Mouse (Mus musculus) retina, postnatal 7 days (tissue): ENCODE data around the gene Kbtbd12.

ENCODE experiments used
- DNase-seq: peaks from one replicate; pipeline ENCODE4 v3.0.0-alpha.2; 2012; ENCODE audit warnings: low read depth, low spot score

The Kbtbd12 gene

GRCm38 (mm10) chr6:88549137-88549814, 88.5 kb downstream of the Kbtbd12 start:
- DNase-seq, result peak; percentile 38

- DNase-seq, result no peak
Measured at GRCm38 (mm10) chr6:88548405-88549049, 89.2 kb downstream of the Kbtbd12 start.

DNA sequence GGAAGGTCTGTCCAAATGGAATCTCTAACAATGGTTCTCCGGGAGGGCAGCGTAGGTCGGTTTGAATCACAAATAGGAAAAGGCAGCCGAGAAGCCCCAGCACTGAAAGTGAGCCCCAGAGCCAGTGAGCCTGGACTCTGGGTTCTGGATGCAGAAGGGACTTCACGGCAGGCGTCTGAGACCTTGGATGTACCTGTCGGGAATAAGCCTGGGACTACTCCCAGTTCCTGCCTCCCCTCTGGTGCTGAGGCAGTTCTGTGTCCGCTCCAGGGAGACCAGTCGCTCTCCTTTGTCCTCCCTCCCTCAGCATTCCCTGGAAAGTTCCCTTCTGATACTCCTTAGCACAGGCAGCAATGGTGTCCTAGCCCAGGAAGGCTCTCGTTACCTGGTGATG, 92.4 kb downstream of the Kbtbd12 start:
- no peak for DNase-seq

DNA sequence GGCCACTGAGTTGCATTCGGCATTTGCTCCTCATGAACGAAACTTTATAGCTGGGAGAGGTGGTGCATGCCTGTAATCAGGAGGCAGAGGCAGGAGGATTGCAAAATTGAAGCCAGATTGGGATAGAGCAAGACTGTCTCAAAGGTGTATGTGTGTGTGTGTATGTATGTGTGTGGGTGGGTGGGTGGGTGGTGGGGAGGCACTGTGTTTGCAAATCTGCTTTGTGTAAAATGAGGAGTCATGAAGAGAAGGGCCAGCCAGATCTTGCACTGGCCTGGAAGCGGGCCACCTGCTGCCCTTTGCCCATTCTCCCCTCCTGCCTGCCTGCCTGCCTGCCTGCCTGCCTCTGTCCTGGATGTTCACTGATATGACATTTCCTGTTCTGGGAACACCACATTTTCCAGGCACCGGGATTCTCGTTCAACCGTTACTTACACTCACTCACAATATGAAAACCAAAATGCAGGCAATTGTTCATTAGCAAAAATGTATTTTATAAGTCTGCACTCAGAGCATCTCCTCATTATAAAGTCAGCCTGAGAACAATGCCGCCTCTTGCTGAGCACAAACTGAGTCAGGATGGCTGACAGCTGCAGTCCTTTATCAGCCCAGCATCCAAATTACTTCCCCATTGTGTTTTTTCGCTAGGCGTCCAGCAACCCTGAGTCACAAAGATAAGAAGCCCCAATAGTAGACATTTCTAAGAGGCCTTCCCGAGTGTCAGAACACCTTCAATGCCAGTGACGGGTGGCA, 92.9 kb downstream of the Kbtbd12 start:
- DNase-seq, result no peak

GRCm38 (mm10) chr6:88544241-88544640, 93.5 kb downstream of the Kbtbd12 start:
- DNase-seq, result no peak

- DNase-seq, result no peak
Measured at GRCm38 (mm10) chr6:88540093-88540755, 97.5 kb downstream of the Kbtbd12 start.

- no peak for DNase-seq
Measured at GRCm38 (mm10) chr6:88530306-88530705, 107.4 kb downstream of the Kbtbd12 start.

DNA sequence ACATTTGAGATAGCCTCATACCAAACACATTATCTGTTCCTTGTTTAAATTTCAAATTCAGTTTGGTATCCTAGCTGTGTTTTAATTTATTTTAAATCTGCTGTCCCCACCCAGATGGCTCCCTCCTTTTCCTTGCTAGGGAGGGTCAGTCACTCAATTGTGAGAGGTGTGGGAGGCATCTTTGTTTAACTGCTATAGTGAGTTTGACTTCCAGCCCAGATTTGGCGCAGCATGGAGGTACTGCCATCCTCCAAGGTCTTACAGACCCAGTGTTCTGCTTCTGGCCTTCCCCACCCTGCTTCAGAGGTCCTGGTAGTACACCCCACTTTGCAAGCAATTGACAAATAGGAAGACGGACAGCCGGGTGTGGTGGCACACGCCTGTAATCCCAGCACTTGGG, 113.7 kb downstream of the Kbtbd12 start:
- no peak for DNase-seq

DNA sequence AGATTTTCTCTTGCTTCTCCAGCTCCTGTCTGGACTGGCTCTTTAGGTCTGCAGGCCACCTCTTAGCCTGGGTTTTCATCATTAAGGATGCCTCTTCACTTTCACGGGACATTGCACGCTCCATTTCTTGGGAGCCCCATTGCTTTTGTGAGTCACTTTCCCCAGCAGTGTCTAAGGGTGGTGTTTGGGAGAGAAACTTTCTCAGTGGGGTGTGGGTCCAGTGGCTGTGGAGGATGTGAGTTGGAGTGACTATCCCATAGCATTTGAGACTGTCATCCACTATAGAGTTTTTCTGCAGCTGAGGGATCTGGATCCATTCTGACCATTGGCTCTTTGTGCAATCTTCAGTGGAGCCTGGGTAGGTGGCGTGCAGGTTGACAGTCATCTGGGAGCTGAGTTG, 114.3 kb downstream of the Kbtbd12 start:
- no peak for DNase-seq

- DNase-seq, result no peak
Measured at GRCm38 (mm10) chr6:88523043-88523442, 114.7 kb downstream of the Kbtbd12 start.

DNA sequence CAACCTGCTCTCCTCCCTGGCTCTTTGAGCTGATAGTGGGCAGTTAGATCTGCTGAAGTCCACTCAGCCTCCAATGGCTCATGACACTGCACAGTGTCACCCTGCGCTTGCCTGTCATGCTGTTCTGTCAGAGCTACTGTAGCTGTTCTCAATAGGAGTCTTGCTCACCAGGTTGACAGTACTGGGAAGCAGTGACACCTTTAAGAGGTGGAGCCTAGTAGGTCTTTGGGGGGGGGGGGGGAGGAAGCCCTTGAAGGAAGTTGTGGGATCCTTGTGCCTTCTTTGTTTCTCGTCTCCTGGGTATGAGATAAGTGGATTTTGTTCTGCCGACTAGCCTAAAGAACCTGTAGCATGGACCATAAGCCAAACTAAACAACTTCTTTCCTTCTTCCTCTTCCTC, 115.1 kb downstream of the Kbtbd12 start:
- no peak for DNase-seq

DNA sequence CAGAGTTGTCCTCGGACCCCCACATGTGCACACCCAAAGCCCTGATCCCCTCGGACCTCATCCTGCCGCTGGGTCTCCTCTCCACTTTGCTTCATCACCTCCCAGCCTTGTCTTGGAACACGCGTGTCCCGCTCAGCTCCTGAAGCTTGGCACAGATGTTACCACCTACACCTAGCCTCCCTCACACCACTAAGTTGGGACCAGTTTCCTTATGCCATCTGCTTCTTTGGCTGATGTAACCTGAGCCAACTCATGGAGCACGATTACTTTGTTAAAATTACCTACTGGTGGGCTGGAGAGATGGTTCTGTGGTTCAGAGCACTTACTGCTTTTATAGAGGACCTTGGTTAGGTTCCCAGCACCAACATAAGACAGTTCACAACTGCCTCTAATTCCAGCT, 115.9 kb downstream of the Kbtbd12 start:
- no peak for DNase-seq

GRCm38 (mm10) chr6:88518404-88519263, 119.1 kb downstream of the Kbtbd12 start, which contains the start of gene Sec61a1:
Gene Sec61a1, minus strand, starts transcription at chr6:88518905.
- peak; percentile 87 for DNase-seq

DNA sequence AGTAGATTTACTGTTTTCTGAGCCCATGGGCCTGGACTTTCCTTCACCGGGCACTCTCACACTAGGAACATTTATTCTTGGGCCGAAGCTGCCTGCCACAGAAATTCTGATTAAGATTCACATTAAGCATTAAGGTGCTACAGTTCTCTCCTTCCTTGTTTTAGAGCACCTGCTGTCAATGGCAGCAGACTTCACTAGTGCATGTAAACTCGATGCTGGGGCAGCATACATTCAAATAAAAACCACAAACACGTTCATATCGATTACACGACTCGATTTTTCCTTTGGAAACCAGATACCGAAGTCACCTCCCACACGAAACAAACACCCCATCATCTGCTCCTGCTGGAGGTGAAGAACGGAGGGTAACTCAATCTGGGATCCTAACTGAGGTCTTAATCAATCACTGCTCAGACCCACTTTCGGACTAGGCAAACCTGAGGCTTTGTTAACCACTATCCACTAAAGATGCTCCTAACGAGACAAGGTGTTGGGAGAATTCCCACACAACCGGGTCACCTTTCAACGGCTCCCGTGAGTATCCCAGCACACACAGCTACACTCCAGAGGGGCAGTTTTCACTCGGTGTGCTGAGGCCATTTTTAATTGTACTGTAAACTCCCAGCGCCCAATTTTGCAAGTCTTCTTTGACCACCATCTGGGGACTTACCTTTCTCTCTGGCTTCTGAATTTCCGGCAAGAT, 119.9 kb downstream of the Kbtbd12 start:
- no peak for DNase-seq

GRCm38 (mm10) chr6:88516667-88517066, 121.1 kb downstream of the Kbtbd12 start:
- no peak for DNase-seq

GRCm38 (mm10) chr6:88515971-88516370, 121.8 kb downstream of the Kbtbd12 start:
- no peak for DNase-seq

DNA sequence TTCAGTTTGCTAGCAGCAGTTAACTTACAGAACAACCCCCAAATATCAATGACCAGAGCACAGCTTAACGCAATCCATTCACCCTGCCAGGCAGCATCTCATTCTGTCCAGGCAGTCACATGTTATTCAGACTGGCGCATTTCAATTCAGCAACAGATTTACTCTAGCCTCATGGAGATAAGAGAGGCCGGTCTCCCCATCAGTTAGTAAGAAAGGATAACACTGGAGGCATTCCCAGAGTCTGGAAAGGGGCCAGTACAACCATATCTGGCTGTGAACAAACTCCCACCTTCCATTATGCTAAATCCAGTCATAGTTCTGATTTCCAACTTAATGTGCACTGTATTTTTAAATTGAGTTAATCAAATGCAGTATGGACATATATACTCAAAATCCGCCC, 123.2 kb downstream of the Kbtbd12 start:
- DNase-seq, result no peak

- DNase-seq, result no peak
Measured at GRCm38 (mm10) chr6:88513984-88514383, 123.8 kb downstream of the Kbtbd12 start.

- DNase-seq, result no peak
Measured at GRCm38 (mm10) chr6:88503044-88503443, 134.7 kb downstream of the Kbtbd12 start.
